7 mouse cellular contexts compared by ENCODE assay signal in genomic region chr8:13785250-13785763, GRCm38 (mm10). TPM values are rescaled to one million over a fixed set of nuclear protein-coding genes. Genes with fewer than 3 reads are reported as not detected.
DNase-seq lines count a peak whose midpoint lies in the region; ATAC-seq and TF ChIP-seq lines count a peak whose summit lies in the region.

Gene Upf3a, plus strand, starts transcription at chr8:13785615.

- peak; percentile 96 for ATAC-seq in intestine, postnatal 0 days
- peak; percentile 94 for ATAC-seq in midbrain, embryonic 12.5 days (ENCODE audit: low FRiP score, low read depth)

- peaks cover 33% of the 10 kb centered on the region for H3K36me3 ChIP-seq in intestine, postnatal 0 days (ENCODE audit: control insufficient read depth, insufficient read depth)
- H3K36me3 ChIP-seq in midbrain, embryonic 12.5 days: peaks cover 29% of the 10 kb centered on the region
- H3K36me3 ChIP-seq in small intestine, adult 2 months (ENCODE audit: control insufficient read depth, insufficient read depth, low read length): peaks cover 11% of the 10 kb centered on the region

- no peaks in the 10 kb centered on the region for H3K27me3 ChIP-seq in intestine, postnatal 0 days (replicated peaks; ENCODE audit: control insufficient read depth, insufficient read depth, low read length)
- H3K27me3 ChIP-seq in midbrain, embryonic 12.5 days: no peaks in the 10 kb centered on the region
- H3K27me3 ChIP-seq in small intestine, adult 2 months (ENCODE audit: control insufficient read depth, insufficient read depth, low read length): no peaks in the 10 kb centered on the region

- intact Hi-C loops in left cerebral cortex, postnatal 4 days (cut with DNase I): no loop called here

- TF ChIP-seq POLR2A in small intestine, adult 2 months (IDR thresholded peaks at IDR 0.05; ENCODE audit: low read depth, low read length): peak; percentile 59; the same call in 1 of the 2 replicates

- peak within 1 kb of the TSS; percentile 79 for H3K4me2 ChIP-seq in intestine, postnatal 0 days (replicated peaks; ENCODE audit: low read depth)
- peak within 1 kb of the TSS; percentile 70 for H3K4me2 ChIP-seq in midbrain, embryonic 12.5 days (replicated peaks)

- peak within 1 kb of the TSS; percentile 97 for H3K27ac ChIP-seq in intestine, postnatal 0 days (ENCODE audit: low read depth, low read length)
- peak within 1 kb of the TSS; percentile 98 for H3K27ac ChIP-seq in midbrain, embryonic 12.5 days (replicated peaks)
- peak within 1 kb of the TSS; percentile 95 for H3K27ac ChIP-seq in small intestine, adult 2 months (ENCODE audit: insufficient read depth, low read depth, low read length)

- H3K9ac ChIP-seq in intestine, postnatal 0 days (ENCODE audit: low read depth, low read length): peak within 1 kb of the TSS; percentile 90
- peak within 1 kb of the TSS; percentile 83 for H3K9ac ChIP-seq in midbrain, embryonic 12.5 days (replicated peaks)

- WGBS in intestine, postnatal 0 days: 0% methylated on average over 39 of the region's 47 CpGs
- WGBS in midbrain, embryonic 12.5 days: under 1% methylated on average over 47 of the region's 47 CpGs
- 1% methylated on average over 47 of the region's 47 CpGs for WGBS in small intestine, adult 2 months

- H3K4me1 ChIP-seq in intestine, postnatal 0 days (replicated peaks; ENCODE audit: control insufficient read depth, insufficient read depth, low read length): no peaks in the 10 kb centered on the region
- H3K4me1 ChIP-seq in midbrain, embryonic 12.5 days: peaks cover 16% of the 10 kb centered on the region
- peaks cover 4% of the 10 kb centered on the region for H3K4me1 ChIP-seq in small intestine, adult 2 months (ENCODE audit: control insufficient read depth, insufficient read depth, insufficient read length, low read length)

- H3K4me3 ChIP-seq in intestine, postnatal 0 days (ENCODE audit: low read depth, low read length): peak within 1 kb of the TSS; percentile 77
- H3K4me3 ChIP-seq in midbrain, embryonic 12.5 days: peak within 1 kb of the TSS; percentile 67
- peak within 1 kb of the TSS; percentile 92 for H3K4me3 ChIP-seq in small intestine, adult 2 months (ENCODE audit: low read depth, low read length)

- DNase-seq in adrenal gland, adult 8-10 months: peak; percentile 90
- peak; percentile 96 for DNase-seq in embryo, embryonic 9.5 days (ENCODE audit: extremely low spot score)
- peak; percentile 31 for DNase-seq in gonadal fat pad, adult 2 months (ENCODE audit: low read depth)
- peak; percentile 94 for DNase-seq in left cerebral cortex, postnatal 4 days

- peak; percentile 90 for TF ChIP-seq CTCF in intestine, postnatal 0 days (IDR thresholded peaks at IDR 0.05; ENCODE audit: low read depth)
- TF ChIP-seq CTCF in small intestine, adult 2 months (IDR thresholded peaks at IDR 0.05; ENCODE audit: extremely low read depth, insufficient read length, insufficient replicate concordance, low read depth, low read length): peak; percentile 75

- H3K9me3 ChIP-seq in intestine, postnatal 0 days (ENCODE audit: control insufficient read depth): no peaks in the 10 kb centered on the region
- H3K9me3 ChIP-seq in midbrain, embryonic 12.5 days: no peaks in the 10 kb centered on the region

RNA-seq across cellular contexts. Expression of gene Upf3a, which starts in this region (rescaled TPM):
- total RNA-seq in adrenal gland, adult 8-10 months (2022): 10 to 100 TPM; 24.9 to 36.0 (median 32.3) TPM
- polyA plus RNA-seq in gonadal fat pad, adult 2 months (2012; rRNA removed): 8.7 and 9.9 TPM in 2 replicates
- polyA plus RNA-seq in intestine, postnatal 0 days (2015; fragmentation: Nextera tagmentation; extraction: Ambion mirVana): 23.3 and 23.6 TPM in 2 replicates
- total RNA-seq in left cerebral cortex, postnatal 4 days (2021): 10 to 100 TPM; 32.4 to 34.6 TPM
- polyA plus RNA-seq in midbrain, embryonic 12.5 days (2016; fragmentation: Nextera tagmentation; extraction: Ambion mirVana): 43.1 and 45.7 TPM in 2 replicates
- 3.4 and 5.3 TPM in 2 replicates for polyA plus RNA-seq in small intestine, adult 2 months (2012; rRNA removed)

Comparison
In these comparisons a context has a peak if more than half of its experiments do, and no peak if none do; other contexts are left out.
1. Peak in every context shown above with its lines: DNase-seq, ATAC-seq, H3K4me3 ChIP-seq and H3K27ac ChIP-seq.
2. DNase-seq: peak in every context shown above with its lines; median percentile 96 in embryo, embryonic 9.5 days; 94 in left cerebral cortex, postnatal 4 days; 90 in adrenal gland, adult 8-10 months; 31 in gonadal fat pad, adult 2 months.